Mouse (Mus musculus): ENCODE measurements at regions not wholly inside any gene's neighbourhood (a gene's known extent, or its start where the extent isn't known, plus 50 kb on each side); places are given as distances from the start of the nearest gene placed in this dataset.
A peak's percentile ranks its signal among the peaks of the same experiment; 100 is the strongest.

DNA sequence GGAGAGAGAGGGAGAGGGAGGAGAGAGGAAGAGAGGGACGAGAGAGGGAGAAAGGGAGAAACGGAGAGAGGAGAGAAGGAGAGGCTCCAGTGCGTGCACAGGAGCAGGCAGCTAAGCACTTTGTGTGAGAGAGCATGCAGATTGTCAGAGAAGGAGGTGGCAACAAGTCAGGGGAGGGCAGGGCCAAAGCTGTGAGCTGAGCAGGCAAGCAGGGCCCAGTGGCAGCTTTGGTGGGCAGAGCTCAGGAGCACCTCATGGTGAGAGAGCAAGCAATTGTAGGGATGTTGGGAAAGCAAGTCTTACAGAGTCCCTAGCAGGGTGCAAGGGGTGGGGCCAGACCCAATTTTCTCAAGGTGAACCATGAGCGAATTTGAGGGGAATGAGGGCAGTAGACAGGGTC lies 234.3 kb upstream of the Hey2 start:
- ATAC-seq (replicated peaks; ENCODE audit: low FRiP score, low TSS enrichment, poor library complexity, severe bottlenecking) = no peak

DNA sequence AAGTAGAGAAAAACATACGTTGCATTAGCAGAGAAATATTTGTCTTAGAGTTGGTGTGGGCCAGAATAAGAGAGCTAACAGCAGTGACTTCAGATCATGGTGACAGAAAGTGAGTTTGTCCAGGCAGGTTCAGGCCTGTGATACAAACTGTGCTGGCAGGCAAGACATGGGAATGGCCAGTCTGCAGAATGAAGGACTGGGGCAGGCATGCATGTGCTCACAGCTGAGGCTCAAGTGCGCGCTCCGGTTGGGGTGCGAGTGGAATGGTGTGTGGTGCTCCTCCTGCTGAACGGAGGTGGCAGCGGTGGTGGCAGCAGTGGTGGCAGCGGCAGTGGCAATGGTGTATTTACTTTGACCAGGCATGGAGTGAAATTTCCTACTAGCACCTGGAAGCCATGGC lies 233.8 kb upstream of the Hey2 start:
- no peak for ATAC-seq (replicated peaks; ENCODE audit: low FRiP score, low TSS enrichment, poor library complexity, severe bottlenecking)

DNA sequence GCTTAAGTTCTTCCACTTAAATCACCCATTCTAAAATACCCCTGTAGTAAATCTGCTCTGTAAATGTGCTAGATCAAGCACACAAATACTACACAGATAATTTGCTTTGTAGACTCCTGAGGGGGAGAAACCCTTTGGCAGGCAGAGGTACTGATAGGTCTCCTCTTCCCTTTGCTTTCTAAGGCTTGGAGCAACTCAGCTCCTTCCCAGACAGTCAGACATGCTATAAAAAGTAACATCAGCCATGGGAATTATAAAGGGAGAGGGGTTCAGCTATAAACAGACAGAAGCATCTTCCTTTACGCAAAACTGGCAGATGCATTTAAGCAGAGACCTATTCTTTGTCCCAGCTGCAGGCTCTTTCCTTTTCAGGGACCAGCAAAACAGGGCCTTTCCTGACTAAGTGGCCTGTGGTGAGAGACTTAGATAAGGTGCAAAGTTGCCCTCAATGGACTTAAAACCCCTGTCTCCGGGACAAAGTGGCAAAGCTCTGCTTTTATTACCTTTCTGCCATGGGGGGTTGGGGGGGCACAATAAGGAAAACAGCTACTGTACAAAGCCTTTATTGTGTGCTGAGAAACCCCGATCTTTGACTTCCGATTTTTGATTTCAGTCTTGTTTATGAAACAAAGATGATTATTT lies 231.5 kb upstream of the Hey2 start:
- ATAC-seq (replicated peaks; ENCODE audit: low FRiP score, low TSS enrichment, poor library complexity, severe bottlenecking) = no peak

DNA sequence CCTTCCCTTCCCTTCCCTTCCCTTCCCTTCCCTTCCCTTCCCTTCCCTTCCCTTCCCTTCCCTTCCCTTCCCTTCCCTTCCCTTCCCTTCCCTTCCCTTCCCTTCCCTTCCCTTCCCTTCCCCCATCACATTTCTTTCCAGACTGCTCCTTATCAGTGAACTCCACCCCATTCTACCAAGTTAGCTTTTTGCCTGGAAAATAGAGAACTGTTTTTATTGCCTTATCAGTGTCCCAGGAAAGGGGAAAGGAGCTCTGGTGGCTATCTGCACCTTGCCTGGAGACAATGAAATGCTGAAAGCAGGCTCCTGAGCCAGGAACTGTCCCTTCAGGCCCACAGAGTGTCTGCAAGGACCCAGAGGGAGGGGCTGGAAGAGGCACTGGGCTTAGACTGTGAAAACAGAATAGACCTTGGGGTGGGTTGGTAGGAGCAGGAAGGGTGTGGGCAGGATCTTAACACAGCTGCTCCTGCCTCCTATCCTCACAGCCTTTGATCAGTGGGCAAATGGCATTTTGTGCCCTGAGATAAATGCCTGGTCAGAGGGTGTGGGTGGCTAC lies 226.1 kb upstream of the Hey2 start:
- peak; percentile 47 for ATAC-seq (replicated peaks; ENCODE audit: low FRiP score, low TSS enrichment, poor library complexity, severe bottlenecking)

DNA sequence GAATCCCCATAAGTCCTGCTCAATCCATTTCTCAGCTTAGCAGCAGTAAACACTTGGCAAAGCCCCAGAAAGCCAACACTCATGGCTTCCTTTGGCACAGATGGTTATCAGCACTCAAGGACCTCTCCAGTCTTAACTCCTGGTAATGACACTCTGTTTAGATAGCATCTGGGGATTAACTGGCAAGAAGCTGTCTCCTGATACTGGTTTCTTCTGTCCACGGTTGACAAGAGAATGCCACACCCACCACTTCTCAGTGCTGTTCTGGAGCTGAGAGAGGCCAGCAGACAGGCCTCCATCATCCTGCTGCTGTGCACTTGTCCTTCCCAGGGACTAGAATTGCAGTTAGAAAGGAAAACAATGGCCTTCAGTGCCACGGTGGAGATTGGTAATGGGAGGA lies 220.1 kb upstream of the Hey2 start:
- ATAC-seq (replicated peaks; ENCODE audit: low FRiP score, low TSS enrichment, poor library complexity, severe bottlenecking) = peak; percentile 89

DNA sequence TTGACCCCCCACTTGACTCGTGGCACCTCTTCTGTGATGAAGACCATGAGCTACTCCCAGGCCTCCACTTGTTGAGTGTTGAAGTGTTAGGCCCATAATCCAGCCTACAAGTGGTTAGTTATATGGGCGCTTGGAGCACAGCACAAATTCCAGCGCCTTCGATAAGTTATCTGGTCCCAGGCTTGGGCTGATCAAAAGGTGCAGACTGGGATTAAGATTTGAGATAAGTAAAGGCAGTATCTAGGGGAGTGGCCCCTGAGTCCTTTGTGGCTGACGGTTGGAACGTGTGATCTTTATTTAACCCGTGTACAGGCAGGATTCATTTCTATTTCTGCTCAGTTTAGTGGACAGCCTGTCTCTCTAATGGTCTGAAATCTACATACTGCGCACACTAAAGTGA lies 210.7 kb upstream of the Hey2 start:
- ATAC-seq (replicated peaks; ENCODE audit: low FRiP score, low TSS enrichment, poor library complexity, severe bottlenecking) = no peak

DNA sequence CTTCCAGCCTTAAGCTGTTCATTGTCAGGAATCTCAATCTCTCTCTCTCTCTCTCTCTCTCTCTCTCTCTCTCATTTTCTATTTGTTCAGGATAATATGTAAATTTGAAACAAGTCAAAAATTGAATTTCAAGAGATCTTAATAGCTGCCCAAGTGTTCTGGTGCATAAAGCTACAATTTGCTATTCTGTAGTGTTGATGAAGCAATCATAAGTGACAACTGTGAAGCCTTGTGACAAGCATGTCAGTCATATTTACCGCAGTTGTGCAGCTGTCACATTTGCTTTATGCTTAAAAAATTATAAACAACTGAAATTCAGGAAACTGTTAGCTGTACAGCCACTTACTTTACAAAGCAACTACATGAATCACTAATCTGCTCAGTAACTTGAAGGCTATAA lies 208.6 kb upstream of the Hey2 start:
- ATAC-seq (replicated peaks; ENCODE audit: low FRiP score, low TSS enrichment, poor library complexity, severe bottlenecking) = no peak

DNA sequence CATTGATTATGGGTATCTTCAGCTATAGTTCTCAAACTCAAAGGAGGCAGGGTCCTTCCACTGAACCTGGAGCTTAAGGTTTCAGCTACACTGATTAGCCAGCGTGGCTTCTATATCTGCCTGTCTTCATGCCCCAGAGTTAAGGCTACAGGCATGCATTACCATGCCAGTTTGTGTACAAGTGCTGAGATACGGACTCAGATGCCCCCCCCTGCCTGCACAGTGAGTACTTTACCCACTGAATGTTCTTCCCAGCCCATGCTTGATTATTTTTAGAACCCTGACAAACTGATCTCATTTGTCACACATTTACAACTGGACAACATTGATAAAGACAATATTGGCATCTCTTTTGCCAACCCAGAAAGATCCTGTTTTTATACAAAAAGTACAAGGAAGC lies 206.8 kb upstream of the Hey2 start:
- no peak for ATAC-seq (replicated peaks; ENCODE audit: low FRiP score, low TSS enrichment, poor library complexity, severe bottlenecking)

DNA sequence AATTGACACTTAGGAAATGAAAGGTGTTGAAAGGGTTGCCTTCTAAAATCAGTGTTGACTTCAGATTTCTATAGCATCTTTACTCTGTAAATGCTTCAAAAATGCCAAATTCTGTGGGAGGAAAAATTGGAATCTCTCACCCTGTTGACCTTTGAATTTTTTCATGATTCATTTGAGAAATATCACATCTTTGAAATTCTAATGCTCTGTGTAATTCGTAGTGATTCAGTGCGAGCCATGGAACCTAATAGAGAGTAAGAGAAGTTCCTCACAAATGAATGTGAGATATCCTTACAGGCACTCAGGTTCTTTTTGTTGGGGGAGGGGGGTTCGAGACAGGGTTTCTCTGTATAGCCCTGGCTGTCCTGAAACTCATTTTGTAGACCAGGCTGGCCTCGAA lies 193.0 kb upstream of the Hey2 start:
- no peak for ATAC-seq (replicated peaks; ENCODE audit: low FRiP score, low TSS enrichment, poor library complexity, severe bottlenecking)

DNA sequence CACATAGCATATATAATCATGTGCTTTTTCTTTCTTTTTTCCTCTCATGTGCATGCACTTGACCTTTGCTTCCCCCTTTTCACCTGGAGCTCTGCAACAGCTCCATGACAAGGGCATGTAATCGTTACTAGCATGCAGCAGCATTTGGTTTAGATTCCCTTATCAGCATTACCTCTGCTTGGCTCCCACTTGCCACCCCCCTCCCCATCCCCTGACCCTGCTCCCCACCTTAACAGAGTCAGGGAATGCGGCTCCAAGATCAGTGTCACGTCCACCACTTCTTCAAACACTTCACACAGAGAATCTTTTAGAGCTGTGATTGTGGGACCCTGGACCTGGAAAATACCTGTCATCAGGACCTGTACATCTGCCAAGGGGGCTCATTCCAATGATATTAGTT lies 192.2 kb upstream of the Hey2 start:
- ATAC-seq (replicated peaks; ENCODE audit: low FRiP score, low TSS enrichment, poor library complexity, severe bottlenecking) = no peak

DNA sequence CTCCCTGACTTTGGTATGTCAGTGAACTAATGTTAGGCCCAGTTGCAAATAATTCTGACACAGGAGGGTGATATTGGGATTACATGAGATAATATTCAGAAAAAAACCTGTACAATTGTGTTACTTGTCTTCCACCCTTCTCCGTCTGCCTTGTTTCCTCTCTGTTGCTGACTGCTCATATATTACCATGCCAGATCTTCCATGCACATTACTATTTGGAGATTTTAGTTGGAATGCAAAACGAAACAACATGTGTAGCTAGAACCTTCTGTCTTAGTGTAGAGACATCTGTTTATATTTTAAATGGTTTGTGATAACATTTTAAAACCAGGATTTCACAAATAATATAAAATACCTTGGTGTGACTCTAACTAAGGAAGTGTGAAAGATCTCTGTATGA lies 188.1 kb upstream of the Hey2 start:
- no peak for ATAC-seq (replicated peaks; ENCODE audit: low FRiP score, low TSS enrichment, poor library complexity, severe bottlenecking)

DNA sequence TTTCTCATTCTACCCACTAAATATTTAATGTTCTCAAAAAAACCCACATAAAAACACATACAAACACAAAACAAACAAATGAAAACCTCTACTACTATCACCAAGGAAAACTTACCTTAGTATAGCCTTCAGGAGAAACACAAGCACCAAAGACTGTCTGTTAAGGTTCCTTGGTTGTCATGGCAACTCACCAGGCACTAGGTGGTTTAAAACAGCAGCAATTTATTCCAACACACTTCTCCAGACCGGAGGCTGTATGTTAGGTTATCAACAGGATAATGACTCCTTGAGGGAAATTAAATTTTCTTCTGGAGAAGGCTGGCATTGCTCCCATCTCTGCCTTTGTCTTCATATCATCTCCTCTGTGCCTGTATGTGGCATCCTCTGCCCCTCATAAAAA lies 183.8 kb upstream of the Hey2 start:
- ATAC-seq (replicated peaks; ENCODE audit: low FRiP score, low TSS enrichment, poor library complexity, severe bottlenecking) = no peak

DNA sequence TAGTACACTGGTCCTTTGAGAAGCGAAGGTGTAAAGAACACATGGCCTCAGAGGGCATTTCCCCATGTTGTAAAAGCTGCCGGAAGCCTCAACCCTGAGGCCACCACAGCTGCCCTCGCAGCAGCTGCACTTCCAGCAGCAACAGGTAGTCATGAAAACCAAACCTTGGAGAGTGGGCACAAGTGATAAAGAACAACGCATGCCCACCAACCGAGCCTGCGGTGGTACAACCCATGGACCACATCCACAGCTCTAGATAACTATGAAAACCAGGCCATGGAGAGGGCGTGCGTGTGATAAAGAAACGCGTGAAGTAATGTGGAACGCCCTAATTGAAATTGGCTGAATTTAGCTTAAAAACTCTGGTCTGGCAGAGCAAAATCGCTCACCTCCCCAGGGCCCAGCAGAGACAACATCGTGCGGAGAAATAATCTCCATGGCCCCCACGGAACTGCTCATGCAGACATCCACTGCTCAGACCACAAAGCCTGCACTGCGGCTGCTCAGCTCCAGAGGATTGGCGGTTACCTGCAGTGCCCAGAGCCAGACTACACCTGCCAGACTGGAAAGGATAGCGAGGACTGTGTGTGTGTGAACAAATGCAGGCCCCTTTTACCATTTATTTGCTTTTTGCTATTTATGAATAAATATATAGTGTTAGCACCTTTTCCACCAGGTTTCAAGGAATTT lies 170.2 kb upstream of the Hey2 start:
- ATAC-seq (replicated peaks; ENCODE audit: low FRiP score, low TSS enrichment, poor library complexity, severe bottlenecking) = peak; percentile 95

DNA sequence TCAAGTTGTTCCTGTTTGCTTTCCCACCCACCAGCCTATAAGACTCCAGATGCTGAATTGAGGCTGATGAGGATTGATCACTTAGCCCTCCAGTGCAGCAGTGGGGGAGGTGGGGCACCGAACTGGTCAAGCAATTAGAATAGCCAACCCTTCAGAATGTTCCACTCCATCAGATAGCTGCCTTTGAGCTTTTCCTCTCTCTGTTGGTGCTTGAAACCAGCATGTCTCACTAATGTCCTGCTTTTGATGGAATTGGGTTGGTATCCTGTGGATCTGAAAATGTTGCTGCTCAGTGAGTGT lies 167.3 kb upstream of the Hey2 start:
- ATAC-seq (replicated peaks; ENCODE audit: low FRiP score, low TSS enrichment, poor library complexity, severe bottlenecking) = no peak

DNA sequence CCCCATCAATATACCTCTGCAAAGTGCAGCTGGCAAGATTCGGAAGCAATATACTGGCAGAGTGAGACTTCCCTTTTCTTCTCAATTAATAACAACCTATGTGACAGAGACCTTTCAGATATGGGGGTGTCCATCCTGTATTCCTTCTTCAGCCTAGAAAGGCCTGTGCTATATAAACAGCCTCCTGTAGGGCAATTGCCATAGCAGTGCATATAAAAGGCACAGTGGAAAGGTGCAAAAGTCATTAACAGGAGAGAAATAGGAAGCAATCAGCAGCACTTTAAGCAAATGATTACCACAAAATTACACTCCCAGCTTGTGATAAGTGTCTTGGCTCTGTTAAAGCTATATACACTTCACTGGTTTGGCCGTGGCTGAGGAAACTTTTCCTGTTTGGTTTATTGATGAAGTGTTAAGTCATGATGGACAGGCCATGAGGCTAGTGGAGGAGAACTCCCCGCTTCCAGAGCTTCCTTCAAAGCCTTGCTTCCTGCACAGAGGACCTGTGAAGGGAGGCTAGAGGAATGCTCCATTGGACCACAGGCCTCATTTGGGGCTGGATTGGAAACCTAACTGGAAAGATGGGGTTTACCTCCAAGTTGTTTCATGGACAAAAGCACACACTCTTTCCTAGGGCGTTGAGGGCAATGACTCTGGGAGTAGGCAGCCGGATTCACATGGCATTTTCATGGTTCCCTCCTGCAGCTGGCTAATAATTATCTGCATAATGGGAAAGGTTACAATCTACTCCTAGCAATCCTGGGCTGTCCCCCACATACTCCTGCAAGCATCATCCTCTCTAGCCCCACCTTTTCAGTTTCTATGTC lies 166.7 kb upstream of the Hey2 start:
- no peak for ATAC-seq (replicated peaks; ENCODE audit: low FRiP score, low TSS enrichment, poor library complexity, severe bottlenecking)

DNA sequence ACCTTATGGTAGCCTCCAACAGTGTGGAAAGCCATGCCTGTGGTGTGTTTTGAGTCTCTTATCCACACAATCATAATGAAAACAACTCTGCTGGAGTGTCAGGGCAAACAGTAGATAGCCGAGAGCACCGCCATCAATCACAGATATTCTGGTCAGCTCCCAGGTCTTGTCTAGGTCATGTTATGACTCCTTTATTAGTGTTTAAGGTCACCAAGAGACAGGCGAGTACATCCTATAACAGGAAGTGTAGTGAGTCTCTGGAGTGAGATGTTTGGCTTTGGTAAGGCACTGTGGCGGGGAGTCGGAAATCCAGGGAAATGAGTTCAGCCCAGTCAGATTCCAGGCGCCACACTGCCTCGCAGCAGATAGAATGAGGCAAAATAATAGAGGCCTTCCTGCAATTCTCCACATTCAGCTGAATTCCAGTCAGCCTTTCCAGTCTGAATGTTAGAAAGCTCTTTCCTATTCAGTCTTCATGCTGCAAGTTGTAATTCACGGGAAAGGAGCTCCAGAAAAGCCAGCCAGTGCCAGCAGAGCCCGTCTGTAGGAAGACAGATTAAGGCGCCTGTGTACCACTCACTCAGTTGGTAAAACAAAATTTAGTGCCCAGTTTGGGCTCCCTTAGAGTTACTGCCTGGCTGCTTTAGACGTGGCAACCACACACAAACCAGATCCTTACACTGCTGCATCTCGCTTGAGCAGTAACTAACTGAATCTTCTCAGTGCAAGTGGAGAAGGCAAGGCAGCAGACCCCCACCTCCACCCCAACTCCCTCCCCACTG lies 155.8 kb upstream of the Hey2 start:
- ATAC-seq (replicated peaks; ENCODE audit: low FRiP score, low TSS enrichment, poor library complexity, severe bottlenecking) = no peak

DNA sequence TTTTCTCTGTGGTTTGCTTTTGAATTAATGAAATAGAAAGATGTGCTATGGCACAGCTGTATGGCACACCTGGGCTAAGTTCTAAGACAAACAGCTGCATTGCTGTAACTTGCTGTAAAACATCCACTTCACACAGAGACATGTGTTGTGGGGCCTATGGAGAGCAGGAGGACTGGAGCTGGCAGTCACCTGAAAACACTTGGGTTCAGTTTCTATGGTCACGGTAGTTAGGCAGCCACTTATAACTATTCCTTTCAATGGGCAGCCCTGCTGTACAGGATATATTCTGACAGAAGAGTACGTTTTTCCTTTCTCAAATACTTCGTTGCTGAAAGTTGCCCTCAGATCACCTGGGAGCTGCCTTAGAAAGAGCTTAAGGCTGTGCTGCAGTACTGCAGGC lies 149.6 kb upstream of the Hey2 start:
- no peak for ATAC-seq (replicated peaks; ENCODE audit: low FRiP score, low TSS enrichment, poor library complexity, severe bottlenecking)

DNA sequence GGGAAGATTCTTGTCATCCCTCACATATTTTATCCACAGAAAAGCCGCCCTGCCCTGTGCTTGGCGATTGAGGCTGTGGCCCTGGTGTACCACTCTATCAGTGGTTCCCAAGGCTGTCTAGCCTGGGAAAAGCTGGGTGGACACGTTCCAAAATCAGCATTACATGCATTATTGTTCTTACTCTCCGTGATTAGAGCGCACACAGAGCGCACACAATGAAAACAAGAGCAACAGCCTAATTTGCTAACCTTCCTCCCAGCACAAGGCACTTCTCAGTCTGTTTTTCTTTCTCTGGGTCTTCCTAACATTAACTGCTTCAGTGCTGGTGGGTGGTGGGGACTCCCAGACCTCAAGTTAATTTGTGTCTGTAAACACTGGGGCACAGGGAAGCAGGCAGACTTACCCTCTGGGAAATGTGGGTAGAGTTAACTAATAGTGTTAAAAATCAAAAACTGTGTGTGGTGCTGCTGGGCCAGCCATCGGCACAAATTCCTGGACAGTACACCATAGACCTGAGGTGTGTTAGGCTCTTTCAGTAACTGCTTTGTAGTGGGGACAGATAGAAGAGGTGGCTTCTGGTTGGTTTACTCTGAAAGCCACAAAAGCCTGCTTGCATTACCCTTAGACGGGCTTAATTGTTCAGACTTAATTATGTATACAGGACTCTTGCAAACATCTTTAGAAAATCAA lies 137.8 kb upstream of the Hey2 start:
- no peak for ATAC-seq (replicated peaks; ENCODE audit: low FRiP score, low TSS enrichment, poor library complexity, severe bottlenecking)

DNA sequence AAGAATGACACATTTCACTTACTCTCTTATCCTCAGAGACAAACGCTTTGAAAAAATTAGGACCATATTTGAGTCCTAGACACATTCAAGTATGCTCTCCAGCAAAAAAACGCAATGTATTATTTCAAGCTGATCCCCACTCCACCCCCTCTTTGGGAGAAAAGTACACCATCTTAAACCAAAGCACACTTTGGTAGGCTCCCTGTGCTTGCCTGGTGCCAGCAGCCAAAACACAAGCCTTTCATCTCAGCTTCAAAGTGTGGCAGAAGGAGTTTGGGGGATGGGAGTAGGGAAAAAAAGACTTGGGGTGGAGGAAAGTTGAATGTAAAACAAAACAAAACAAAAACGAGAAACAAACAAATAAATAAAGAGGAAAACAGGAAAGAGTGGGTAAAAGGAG lies 137.2 kb upstream of the Hey2 start:
- no peak for ATAC-seq (replicated peaks; ENCODE audit: low FRiP score, low TSS enrichment, poor library complexity, severe bottlenecking)

Measured in megakaryocyte-erythroid progenitor cell, adult 5-6 weeks (primary cell).